Mouse (Mus musculus) lung, postnatal 0 days (tissue): ENCODE results near the gene Eps8l3. TPM values are rescaled to one million over a fixed set of nuclear protein-coding genes. Genes with fewer than 3 reads are reported as not detected.
A peak's percentile ranks its signal among the peaks of the same experiment; 100 is the strongest.
"Not testable (repeated sequence)": the region's sequence is repeated elsewhere in the genome, so short reads cannot be mapped to it uniquely, and the experiment has no call there.

ENCODE experiments used
- ATAC-seq: fragments of 200-750 bp; cut with Nextera tagmentation; 2 replicates; pipeline ENCODE4 v1.8.0; 2017; ENCODE audit warnings: moderate library complexity
- DNase-seq: peaks from one replicate; pipeline ENCODE4 v3.0.0-alpha.2; 2016; ENCODE audit warnings: low spot score
- H3K27ac ChIP-seq: fragments of 300-500 bp; sonication (generic); 2 replicates; pipeline ENCODE4 v1.5.1; 2014; ENCODE audit warnings: antibody characterized with exemption, mild to moderate bottlenecking, low read length, mixed read lengths
- H3K27me3 ChIP-seq: fragments of 300-500 bp; sonication (generic); replicated peaks from 2 replicates; pipeline ENCODE4 v1.6.1; 2014; ENCODE audit warnings: low read length, mixed read lengths; ENCODE audit not compliant: insufficient read depth
- H3K36me3 ChIP-seq: fragments of 300-500 bp; sonication (generic); 2 replicates; pipeline ENCODE4 v1.6.1; 2014; ENCODE audit warnings: low read length, mixed read lengths; ENCODE audit not compliant: insufficient read depth
- H3K4me1 ChIP-seq: fragments of 300-500 bp; sonication (generic); 2 replicates; pipeline ENCODE4 v1.6.1; 2014; ENCODE audit warnings: antibody characterized with exemption, low read depth, low read length, mixed read lengths; ENCODE audit not compliant: insufficient read depth
- H3K4me2 ChIP-seq: fragments of 300-500 bp; sonication (generic); replicated peaks from 2 replicates; pipeline ENCODE4 v1.6.1; 2014; ENCODE audit warnings: low read depth, mild to moderate bottlenecking, low read length, moderate library complexity, mixed read lengths
- H3K4me3 ChIP-seq: fragments of 300-500 bp; sonication (generic); 2 replicates; pipeline ENCODE4 v1.5.1; 2014; ENCODE audit warnings: low read depth, low read length
- H3K9ac ChIP-seq: fragments of 300-500 bp; sonication (generic); replicated peaks from 2 replicates; pipeline ENCODE4 v1.6.1; 2014; ENCODE audit warnings: low read depth, mild to moderate bottlenecking
- H3K9me3 ChIP-seq: fragments of 300-500 bp; sonication (generic); 2 replicates; pipeline ENCODE4 v1.6.1; 2016; ENCODE audit warnings: low read length, mixed read lengths
- CTCF ChIP-seq: IDR thresholded peaks from 2 replicates; pipeline ENCODE4 v1.5.1; 2016; ENCODE audit warnings: antibody characterized with exemption, mild to moderate bottlenecking
- EP300 ChIP-seq: IDR thresholded peaks from 2 replicates; pipeline ENCODE4 v1.6.1; 2016; ENCODE audit warnings: antibody characterized with exemption, mild to moderate bottlenecking, control low read depth
- WGBS: fragments of 180-500 bp; shearing (Covaris S2); extraction: QIAGEN DNeasy Blood & Tissue Kit; methylation state at CpG from one replicate; pipeline ENCODE4 v1.1.7; 2014; 5-methylcytosine and 5-hydroxymethylcytosine counted together
- polyA plus RNA-seq: library from polyadenylated mRNA; unstranded; fragments of >200 nt; fragmentation: Nextera tagmentation; extraction: Ambion mirVana; gene quantifications from 2 replicates; pipeline ENCODE4 v1.2.1, GENCODE M21; 2015

Gene Eps8l3
- polyA plus RNA-seq, 1 experiment from 2014 or later = not detected

DNA sequence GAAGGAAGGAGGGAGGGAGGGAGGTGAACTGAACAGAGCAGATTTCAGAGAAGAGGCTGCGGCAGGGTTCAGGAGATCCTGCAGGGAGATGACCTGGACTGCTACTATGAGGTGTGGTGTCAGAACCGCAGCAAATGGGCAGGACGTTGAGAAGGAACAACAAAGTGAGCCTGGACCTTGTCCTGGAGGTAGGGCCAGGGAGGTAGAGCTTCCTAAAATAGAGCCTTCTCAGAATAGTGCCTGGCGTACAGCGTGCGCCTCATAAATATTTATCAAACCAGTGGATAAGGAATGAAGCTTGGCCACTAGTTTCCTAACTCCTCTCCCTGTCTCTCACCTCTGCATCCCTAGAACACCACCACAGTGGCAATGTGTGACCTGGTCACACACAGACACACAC, 19.4 kb upstream of the Eps8l3 start:
- H3K36me3 ChIP-seq = no peaks in the 10 kb centered on the region
- no peak for TF ChIP-seq CTCF
- no peak for TF ChIP-seq EP300
- DNase-seq = no peak
- WGBS = 50% methylated on average over 6 of the region's 6 CpGs
- no peak overlapping the region for H3K27ac ChIP-seq
- H3K4me3 ChIP-seq = no peak overlapping the region
- H3K9ac ChIP-seq = no peak overlapping the region
- H3K27me3 ChIP-seq = no peaks in the 10 kb centered on the region
- no peak for ATAC-seq
- H3K4me2 ChIP-seq = no peak overlapping the region
- H3K4me1 ChIP-seq = no peaks in the 10 kb centered on the region; the same call in 1 of the 2 replicates
- no peaks in the 10 kb centered on the region for H3K9me3 ChIP-seq

DNA sequence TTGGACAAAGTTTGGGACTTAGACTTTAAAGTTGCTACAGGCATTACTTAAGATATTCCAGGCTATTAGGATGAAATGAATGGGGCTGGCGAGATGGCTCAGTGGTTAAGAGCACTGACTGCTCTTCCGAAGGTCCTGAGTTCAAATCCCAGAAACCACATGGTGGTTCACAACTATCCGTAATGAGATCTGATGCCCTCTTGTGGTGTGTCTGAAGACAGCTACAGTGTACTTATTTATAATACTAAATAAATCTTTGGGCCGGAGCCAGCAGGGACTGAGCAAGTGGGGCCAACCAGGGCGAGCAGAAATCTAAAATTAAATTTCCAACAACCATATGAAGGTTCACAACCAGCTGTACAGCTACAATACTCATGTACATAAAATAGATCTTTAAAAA, 15.5 kb upstream of the Eps8l3 start:
- DNase-seq, H3K9ac ChIP-seq, ATAC-seq, H3K4me1 ChIP-seq, H3K27me3 ChIP-seq, H3K36me3 ChIP-seq, H3K27ac ChIP-seq, H3K4me2 ChIP-seq, H3K9me3 ChIP-seq, H3K4me3 ChIP-seq: not testable (repeated sequence)
- 0 out of 2 replicates have a peak, but pooled peaks have one; percentile 18 for TF ChIP-seq CTCF
- 72% methylated on average over 5 of the region's 5 CpGs for WGBS

DNA sequence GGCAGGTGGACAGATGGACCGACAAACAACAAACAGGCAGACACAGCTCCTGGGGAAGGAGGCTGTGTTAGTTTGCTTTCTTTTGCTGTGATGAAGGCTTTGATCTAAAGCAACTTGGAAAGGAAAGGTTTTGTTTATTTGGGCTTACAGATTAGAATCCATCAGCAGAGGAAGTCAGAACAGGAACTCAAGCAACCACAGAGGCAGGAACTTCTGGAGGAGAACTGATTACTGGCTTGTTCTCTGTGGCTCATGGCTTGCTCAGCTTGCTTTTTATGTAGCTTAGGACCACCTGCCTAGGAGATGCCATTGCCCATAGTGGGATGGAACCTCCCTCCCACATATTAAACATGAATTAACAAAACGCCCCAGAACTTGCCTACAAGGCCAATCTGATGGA, 14.6 kb upstream of the Eps8l3 start:
- no peak for TF ChIP-seq CTCF
- TF ChIP-seq EP300 = peak; percentile 71
- H3K9ac ChIP-seq = no peak overlapping the region
- no peak overlapping the region for H3K27ac ChIP-seq
- H3K36me3 ChIP-seq = no peaks in the 10 kb centered on the region
- DNase-seq (peak; percentile 36), ATAC-seq (no peak)
- H3K9me3 ChIP-seq = no peaks in the 10 kb centered on the region
- no peaks in the 10 kb centered on the region for H3K27me3 ChIP-seq
- no peaks in the 10 kb centered on the region; the same call in 1 of the 2 replicates for H3K4me1 ChIP-seq
- H3K4me2 ChIP-seq = no peak overlapping the region
- no peak overlapping the region for H3K4me3 ChIP-seq
- 59% methylated on average over 2 of the region's 2 CpGs for WGBS

- WGBS = 72% methylated on average over 5 of the region's 5 CpGs
- Histone ChIP-seq H3K36me3 (no peaks in the 10 kb centered on the region), H3K4me2 (no peak overlapping the region)
Measured at GRCm38 (mm10) chr3:107863471-107863870, 13.6 kb upstream of the Eps8l3 start.

GRCm38 (mm10) chr3:107863898-107864603, 13.0 kb upstream of the Eps8l3 start:
- Histone ChIP-seq H3K4me2 (no peak overlapping the region), H3K4me1 (no peaks in the 10 kb centered on the region; the same call in 1 of the 2 replicates), H3K4me3 (no peak overlapping the region), H3K9me3 (no peaks in the 10 kb centered on the region), H3K27me3 (no peaks in the 10 kb centered on the region), H3K36me3 (no peaks in the 10 kb centered on the region), H3K27ac (no peak overlapping the region), H3K9ac (no peak overlapping the region)
- 5% methylated on average over 2 of the region's 2 CpGs for WGBS
- TF ChIP-seq EP300 = no peak
- peak; percentile 97 for TF ChIP-seq CTCF
- ATAC-seq = peak; percentile 88
- peak; percentile 94 for DNase-seq

More at GRCm38 (mm10) chr3:107863471-107863870, 13.6 kb upstream of the Eps8l3 start:
- DNase-seq (no peak), ATAC-seq (no peak)
- Histone ChIP-seq H3K27ac (no peak overlapping the region), H3K4me1 (no peaks in the 10 kb centered on the region; the same call in 1 of the 2 replicates), H3K4me3 (no peak overlapping the region), H3K9ac (no peak overlapping the region), H3K9me3 (no peaks in the 10 kb centered on the region), H3K27me3 (no peaks in the 10 kb centered on the region)
- TF ChIP-seq CTCF (no peak), EP300 (no peak)

- Histone ChIP-seq H3K27me3 (no peaks in the 10 kb centered on the region), H3K4me3 (no peak overlapping the region), H3K36me3 (no peaks in the 10 kb centered on the region), H3K9me3 (no peaks in the 10 kb centered on the region), H3K9ac (no peak overlapping the region), H3K4me2 (no peak overlapping the region), H3K4me1 (no peaks in the 10 kb centered on the region; the same call in 1 of the 2 replicates), H3K27ac (no peak overlapping the region)
- TF ChIP-seq CTCF (no peak), EP300 (no peak)
- 50% methylated on average over 10 of the region's 10 CpGs for WGBS
- ATAC-seq (no peak), DNase-seq (no peak)
Measured at GRCm38 (mm10) chr3:107865364-107866091, 11.5 kb upstream of the Eps8l3 start.
